Mouse (Mus musculus) heart, adult 10 weeks (tissue): ENCODE results near the gene Gm17079. TPM values are rescaled to one million over a fixed set of nuclear protein-coding genes. Genes with fewer than 3 reads are reported as not detected.

Experiments
- polyA plus RNA-seq: library from polyadenylated mRNA; stranded (reverse); fragments of 350-450 nt; fragmentation: Illumina TruSeq; extraction: RNeasy Lipid Tissue Mini Kit (QIAGEN cat#74804); gene quantifications from one replicate; pipeline ENCODE4 v1.2.3, GENCODE M21; 2014; ENCODE audit warnings: low read depth, low replicate concordance

The Gm17079 gene
- not detected for polyA plus RNA-seq

GRCm38 (mm10) chr14:51695368-51695767, at the start of gene Gm17079:
TSS of gene Gm17079 (minus strand) at chr14:51695468.

GRCm38 (mm10) chr14:51717083-51717482, 21.8 kb upstream of the Gm17079 start, which contains the start of gene Gm5800:
TSS of gene Gm5800 (minus strand) at chr14:51717183.

Other genes with a start within 250 kb of the Gm17079 start
- not detected for gene Vmn2r89, start 243.6 kb downstream of the Gm17079 start, polyA plus RNA-seq
- gene Gm5622, start 142.7 kb downstream of the Gm17079 start, polyA plus RNA-seq: not detected
- gene Gm17175, start 121.4 kb downstream of the Gm17079 start, polyA plus RNA-seq: not detected
- not detected for gene Gm17174, start 103.3 kb downstream of the Gm17079 start, polyA plus RNA-seq
- not detected for gene Gm17078, start 84.2 kb downstream of the Gm17079 start, polyA plus RNA-seq
- not detected for gene Gm4181, start 59.8 kb downstream of the Gm17079 start, polyA plus RNA-seq
- gene Gm5800, start 21.7 kb upstream of the Gm17079 start, polyA plus RNA-seq: not detected
- not detected for gene Ang4, start 78.1 kb upstream of the Gm17079 start, polyA plus RNA-seq
- gene AY358078, start 104.6 kb upstream of the Gm17079 start, polyA plus RNA-seq: not detected
- not detected for gene Ear6, start 158.2 kb upstream of the Gm17079 start, polyA plus RNA-seq
- gene Mettl17, start 189.4 kb upstream of the Gm17079 start, polyA plus RNA-seq: 23.9 TPM
- gene Slc39a2, start 197.4 kb upstream of the Gm17079 start, polyA plus RNA-seq: 1.2 TPM
- gene Ndrg2, start 218.7 kb upstream of the Gm17079 start, polyA plus RNA-seq: 1,656 TPM
- not detected for gene Tppp2, start 223.0 kb upstream of the Gm17079 start, polyA plus RNA-seq
- not detected for gene Rnase13, start 227.3 kb upstream of the Gm17079 start, polyA plus RNA-seq